Mouse (Mus musculus) CH12F3 (cell line): ENCODE results near the gene Efl1.

Experiments
- in situ Hi-C: fragments of 300-500 bp; cut with MboI; formaldehyde crosslinking; loops from 2 replicates; pipeline ENCODE4 v1.14.3; 2020; ENCODE audit warnings: low sequenced_read_pairs

Efl1 gene

GRCm38 (mm10) chr7:82648353-82649080, at the start of gene Efl1, which contains the start of gene Saxo2:
Gene Efl1, plus strand, starts transcription at chr7:82648614.
Gene Saxo2, minus strand, starts transcription at chr7:82648528.
- in situ Hi-C loops, result no loop called here

DNA sequence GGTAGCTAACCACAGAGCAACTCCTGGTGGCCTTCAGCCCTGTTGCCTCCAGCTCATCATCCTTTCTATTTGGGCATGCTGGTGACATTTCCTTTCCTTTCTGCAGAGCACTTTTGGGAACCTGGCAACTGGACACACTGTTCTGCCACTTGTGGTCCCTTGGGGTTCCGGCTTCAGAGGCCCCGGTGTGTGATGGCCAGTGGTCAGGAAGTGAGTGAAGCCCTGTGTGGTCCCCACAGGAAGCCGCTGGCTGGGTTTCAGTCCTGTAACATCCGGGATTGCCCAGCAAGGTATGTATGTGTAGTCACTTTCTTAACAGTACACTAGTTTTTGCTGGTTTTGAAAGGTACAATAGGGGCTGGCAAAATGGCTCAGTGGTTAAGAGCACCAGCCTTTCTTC, 46.4 kb upstream of the Efl1 start:
- in situ Hi-C loops, result no loop called here

GRCm38 (mm10) chr7:82605425-82605824, 43.0 kb upstream of the Efl1 start:
- in situ Hi-C loops, result no loop called here

GRCm38 (mm10) chr7:82609629-82610028, 38.8 kb upstream of the Efl1 start:
- in situ Hi-C loops, result no loop called here

- in situ Hi-C loops, result no loop called here
Observed at GRCm38 (mm10) chr7:82625342-82625741, 23.1 kb upstream of the Efl1 start.

DNA sequence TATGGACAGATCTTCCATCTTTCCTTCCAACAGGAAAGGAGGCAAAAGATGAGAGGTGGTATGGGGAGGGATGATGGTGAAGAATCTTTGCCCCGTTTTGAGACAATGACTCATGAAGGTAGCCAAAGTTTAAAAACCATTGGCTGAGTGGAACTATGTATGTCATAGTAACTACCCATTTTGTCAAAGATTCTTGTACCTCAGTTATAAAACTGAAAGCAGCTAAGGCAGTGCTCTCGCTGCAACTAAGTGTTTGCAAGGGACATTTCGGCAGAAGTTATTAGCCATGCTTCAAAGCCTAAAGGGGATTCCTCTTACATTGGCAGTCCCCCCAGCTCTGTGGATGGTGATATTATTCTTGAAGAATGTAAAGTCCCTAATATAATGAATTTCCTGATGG, 1.2 kb upstream of the Efl1 start:
- in situ Hi-C loops, result no loop called here

DNA sequence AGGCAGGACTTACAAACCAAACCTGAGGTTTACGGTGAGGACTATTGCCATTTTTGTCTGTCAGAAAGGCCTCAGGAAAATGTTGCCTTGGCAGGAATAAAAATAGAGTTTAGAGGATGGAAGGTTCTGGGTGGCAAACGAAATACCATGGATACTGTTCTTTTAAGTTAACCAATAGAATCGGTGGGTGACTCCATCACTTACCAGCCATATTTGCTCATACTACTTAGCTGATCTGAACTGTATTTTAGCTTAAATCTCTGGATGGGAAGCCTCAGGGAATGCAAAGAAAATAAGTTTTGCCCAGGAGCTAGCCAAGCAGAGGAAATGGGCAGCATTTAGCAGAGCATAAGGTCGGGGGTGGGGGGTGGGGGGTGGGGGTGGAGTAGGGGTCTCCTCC, 505 bp upstream of the Efl1 start:
- in situ Hi-C loops, result no loop called here

- in situ Hi-C loops, result no loop called here
Observed at GRCm38 (mm10) chr7:82649081-82649445, 649 bp downstream of the Efl1 start.

GRCm38 (mm10) chr7:82664604-82665003, 16.2 kb downstream of the Efl1 start:
- in situ Hi-C loops, result no loop called here

DNA sequence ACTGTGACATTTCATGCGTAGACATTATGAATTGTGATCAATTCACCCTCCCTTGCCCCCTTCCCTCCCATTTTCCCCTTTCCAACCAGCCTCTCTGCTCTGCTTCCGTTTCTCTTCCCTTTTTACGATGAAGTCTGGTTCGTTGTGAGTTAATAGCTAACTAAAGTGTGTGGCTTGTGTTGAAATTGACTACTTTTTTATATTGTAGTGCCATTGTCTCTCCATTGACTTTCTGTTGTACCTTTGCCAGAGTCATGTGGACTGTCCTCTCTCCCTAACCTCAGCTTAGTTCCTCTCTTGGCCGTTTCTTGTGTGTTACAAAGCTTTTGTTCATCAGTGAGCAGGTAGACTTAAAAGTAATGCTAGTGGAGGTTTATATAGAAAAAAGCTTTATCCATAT, 27.6 kb downstream of the Efl1 start:
- in situ Hi-C loops, result no loop called here

DNA sequence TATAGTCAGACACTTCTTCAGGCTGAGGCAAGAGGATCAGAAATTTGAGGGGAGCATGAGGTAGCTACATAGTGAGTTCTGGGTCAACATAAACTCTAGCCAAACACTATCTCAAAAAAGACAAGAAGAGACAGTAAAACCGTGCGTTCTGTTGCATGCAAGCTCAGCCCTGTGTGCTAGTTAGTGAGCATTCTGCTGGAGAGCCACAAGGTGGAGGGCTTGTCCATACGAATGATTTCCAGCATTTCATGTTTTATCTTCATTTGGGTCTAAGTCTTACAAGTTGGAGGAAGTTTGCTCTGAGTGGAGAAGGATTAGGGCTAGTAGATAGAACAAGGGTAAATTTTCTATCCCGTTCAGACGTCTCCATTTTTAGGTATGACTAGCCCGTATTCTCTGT, 28.4 kb downstream of the Efl1 start:
- in situ Hi-C loops, result no loop called here

- in situ Hi-C loops, result no loop called here
Observed at GRCm38 (mm10) chr7:82679901-82680300, 31.5 kb downstream of the Efl1 start.

GRCm38 (mm10) chr7:82688736-82689135, 40.3 kb downstream of the Efl1 start:
- in situ Hi-C loops, result no loop called here

DNA sequence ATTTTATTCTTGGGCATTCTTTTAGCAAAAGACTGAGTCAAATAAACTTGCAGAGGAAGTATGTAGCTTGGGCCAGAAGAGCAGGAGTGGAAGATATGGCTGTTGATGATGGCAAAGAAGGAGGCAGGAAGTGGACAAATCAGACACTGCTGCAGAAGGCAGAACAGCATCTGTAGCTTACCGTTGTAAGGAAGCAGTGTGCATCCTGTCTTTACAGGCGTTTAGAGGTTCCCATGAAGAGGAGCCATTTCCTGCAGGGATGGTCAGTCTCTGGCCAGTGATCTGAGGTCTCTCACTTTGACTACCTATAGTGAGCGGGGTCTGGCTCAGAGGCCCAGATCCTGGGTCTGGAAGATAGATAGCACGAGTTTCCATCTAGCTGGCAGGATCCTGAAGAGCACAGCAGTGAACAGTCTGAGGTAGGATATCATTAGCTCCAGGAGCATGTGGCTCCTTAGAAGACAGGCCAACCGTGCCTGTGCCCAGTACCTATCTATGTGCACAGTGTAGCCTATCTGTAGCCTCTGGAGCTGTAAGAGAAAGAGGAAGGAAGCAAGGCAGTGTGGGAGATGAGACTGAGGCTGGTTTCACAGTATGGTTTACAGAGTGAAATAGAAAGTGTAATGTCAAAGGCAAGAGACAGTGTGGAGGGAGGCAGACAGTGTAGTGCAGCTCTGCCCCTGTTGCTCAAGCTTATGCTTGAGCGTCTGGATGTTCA, 42.8 kb downstream of the Efl1 start:
- in situ Hi-C loops, result no loop called here

GRCm38 (mm10) chr7:82697668-82698067, 49.3 kb downstream of the Efl1 start:
- in situ Hi-C loops, result no loop called here

GRCm38 (mm10) chr7:82698968-82699367, 50.6 kb downstream of the Efl1 start:
- in situ Hi-C loops, result no loop called here

- in situ Hi-C loops, result loop anchor here (25.0 kb wide), 1 partner anchor 785 kb away; no protein-coding TSS in a partner anchor
Observed at GRCm38 (mm10) chr7:82702384-82703343, 54.2 kb downstream of the Efl1 start.

GRCm38 (mm10) chr7:82709172-82709571, 60.8 kb downstream of the Efl1 start:
- in situ Hi-C loops, result loop anchor here (25.0 kb wide), 1 partner anchor 778 kb away; no protein-coding TSS in a partner anchor

- in situ Hi-C loops, result loop anchor here (25.0 kb wide), 1 partner anchor 772 kb away; no protein-coding TSS in a partner anchor
Observed at GRCm38 (mm10) chr7:82715210-82715911, 66.9 kb downstream of the Efl1 start.

- in situ Hi-C loops, result loop anchor here (25.0 kb wide), 1 partner anchor 771 kb away; no protein-coding TSS in a partner anchor
Observed at GRCm38 (mm10) chr7:82715912-82716601, 67.6 kb downstream of the Efl1 start.
